Mouse (Mus musculus) CH12.LX (cell line): ENCODE measurements at regions not wholly inside any gene's neighbourhood (a gene's known extent, or its start where the extent isn't known, plus 50 kb on each side); places are given as distances from the start of the nearest gene placed in this dataset.

Source experiments
- DNase-seq: peaks from one replicate; pipeline ENCODE4 v3.0.0-alpha.2; 2013; ENCODE audit errors: extremely low read depth
- H3K27ac ChIP-seq: 2 replicates; pipeline ENCODE4 v1.5.1; 2012; ENCODE audit warnings: low read depth, mild to moderate bottlenecking, control low read depth, moderate library complexity; ENCODE audit not compliant: insufficient read depth
- H3K27me3 ChIP-seq: replicated peaks from 2 replicates; pipeline ENCODE3; 2012; ENCODE audit warnings: inconsistent platforms
- H3K36me3 ChIP-seq, 2 experiments: replicated peaks in 1 of 2; 2 replicates each; pipeline versions ENCODE3 to v1.6.1; 2012; ENCODE audit warnings: inconsistent platforms in 1 of 2, low read length in 1 of 2, mild to moderate bottlenecking in 1 of 2, mixed read lengths in 1 of 2, moderate library complexity in 1 of 2; ENCODE audit not compliant: control insufficient read depth in 1 of 2, insufficient read depth in 1 of 2
- H3K4me1 ChIP-seq, 2 experiments: 2 replicates each; pipeline ENCODE4 v1.6.1; 2012; ENCODE audit warnings: inconsistent platforms in 1 of 2, moderate library complexity in 1 of 2; ENCODE audit not compliant: insufficient read depth in 2 of 2, control insufficient read depth in 1 of 2
- H3K4me2 ChIP-seq: 2 replicates; pipeline ENCODE4 v1.6.1; 2012; ENCODE audit warnings: low read depth, mild to moderate bottlenecking, control low read depth; ENCODE audit not compliant: poor library complexity, insufficient read depth, severe bottlenecking
- H3K4me3 ChIP-seq, 3 experiments: fragments of 150-350 bp in 1 of 3; sonication (generic) in 1 of 3; replicated peaks in 1 of 3; 2 replicates each; pipeline versions ENCODE3 to v1.5.1; 2011 to 2012; ENCODE audit warnings: low read depth in 2 of 3, low read length in 2 of 3, mild to moderate bottlenecking in 2 of 3, moderate library complexity in 2 of 3, control low read depth in 1 of 3, improper control_type of control experiment in 1 of 3, inconsistent platforms in 1 of 3, mixed read lengths in 1 of 3; ENCODE audit not compliant: poor library complexity in 1 of 3
- H3K79me2 ChIP-seq: replicated peaks from 2 replicates; pipeline ENCODE4 v1.6.1; 2012; ENCODE audit warnings: mild to moderate bottlenecking, moderate library complexity; ENCODE audit not compliant: control insufficient read depth, poor library complexity, insufficient read depth, severe bottlenecking; ENCODE audit errors: extremely low read depth
- H3K9ac ChIP-seq: 2 replicates; pipeline ENCODE4 v1.6.1; 2012; ENCODE audit warnings: low read depth, mild to moderate bottlenecking, control low read depth, moderate library complexity; ENCODE audit not compliant: insufficient read depth
- H3K9me3 ChIP-seq: replicated peaks from 2 replicates; pipeline ENCODE3; 2012; ENCODE audit warnings: low read length, inconsistent platforms, mixed read lengths
- CTCF ChIP-seq, 2 experiments: IDR thresholded peaks in 1 of 2; conservative IDR thresholded peaks in 1 of 2; 2 replicates each; pipeline ENCODE4 v1.5.1; 2011 to 2012; ENCODE audit warnings: low read depth in 2 of 2, low read length in 2 of 2, improper control_type of control experiment in 1 of 2, inconsistent platforms in 1 of 2, mild to moderate bottlenecking in 1 of 2, moderate library complexity in 1 of 2
- E2F4 ChIP-seq: IDR thresholded peaks from 2 replicates; pipeline ENCODE4 v1.6.1; 2011; ENCODE audit warnings: low read depth, low read length, improper control_type of control experiment; ENCODE audit not compliant: insufficient replicate concordance
- HCFC1 ChIP-seq: IDR thresholded peaks from 2 replicates; pipeline ENCODE4 v1.6.1; 2012; ENCODE audit warnings: low read depth, mild to moderate bottlenecking, inconsistent platforms, low read length, improper control_type of control experiment
- JUN ChIP-seq: IDR thresholded peaks from 2 replicates; pipeline ENCODE4 v1.6.1; 2011; ENCODE audit warnings: low read depth, mild to moderate bottlenecking, low read length, improper control_type of control experiment, moderate library complexity; ENCODE audit not compliant: insufficient read depth
- MAFK ChIP-seq: IDR thresholded peaks from 2 replicates; pipeline ENCODE4 v1.6.1; 2011; ENCODE audit warnings: low read length, improper control_type of control experiment; ENCODE audit not compliant: insufficient replicate concordance
- MAX ChIP-seq: IDR thresholded peaks from 2 replicates; pipeline ENCODE4 v1.6.1; 2011; ENCODE audit warnings: low read length, improper control_type of control experiment
- MEF2A ChIP-seq: IDR thresholded peaks from 2 replicates; pipeline ENCODE4 v1.6.1; 2014; ENCODE audit warnings: low read depth, mild to moderate bottlenecking, inconsistent platforms, low read length, improper control_type of control experiment, borderline replicate concordance
- MYC ChIP-seq: IDR thresholded peaks from 2 replicates; pipeline ENCODE4 v1.6.1; 2011; ENCODE audit warnings: low read depth, mild to moderate bottlenecking, improper control_type of control experiment, low read length
- NRF1 ChIP-seq: IDR thresholded peaks from 2 replicates; pipeline ENCODE4 v1.6.1; 2014; ENCODE audit warnings: low read depth, mild to moderate bottlenecking, inconsistent platforms, low read length, improper control_type of control experiment, moderate library complexity
- RCOR1 ChIP-seq: conservative IDR thresholded peaks from 2 replicates; pipeline ENCODE4 v1.6.1; 2012; ENCODE audit warnings: low read depth, mild to moderate bottlenecking, inconsistent platforms, low read length, improper control_type of control experiment
- SIN3A ChIP-seq: IDR thresholded peaks from 2 replicates; pipeline ENCODE4 v1.6.1; 2012; ENCODE audit warnings: low read length, improper control_type of control experiment, inconsistent platforms
- UBTF ChIP-seq: IDR thresholded peaks from 2 replicates; pipeline ENCODE4 v1.6.1; 2012; ENCODE audit warnings: low read depth, mild to moderate bottlenecking, inconsistent platforms, low read length, improper control_type of control experiment, moderate library complexity
- USF2 ChIP-seq: conservative IDR thresholded peaks from 2 replicates; pipeline ENCODE4 v1.6.1; 2011; ENCODE audit warnings: low read depth, low read length, improper control_type of control experiment
- ZKSCAN1 ChIP-seq: IDR thresholded peaks from 2 replicates; pipeline ENCODE4 v1.6.1; 2012; ENCODE audit warnings: low read depth, inconsistent platforms, low read length, improper control_type of control experiment, borderline replicate concordance
- dilution Hi-C: fragments of 300-500 bp; cut with MboI; formaldehyde crosslinking; loops from 2 replicates; pipeline ENCODE4 v1.14.3; 2020; ENCODE audit warnings: low sequenced_read_pairs; ENCODE audit not compliant: extremely low pct_unique_long_range_greater_than_20kb, extremely low pct_ligation_motif_present
- in situ Hi-C: fragments of 300-500 bp; cut with MboI; formaldehyde crosslinking; loops from 3 replicates; pipeline ENCODE4 v1.14.3; 2019; ENCODE audit warnings: low sequenced_read_pairs, low pct_ligation_motif_present, low pct_unique_long_range_greater_than_20kb, mixed read lengths

GRCm38 (mm10) chr13:16745644-16746043 is 734.0 kb downstream of the Inhba start:
- Histone ChIP-seq H3K4me2 (no peak overlapping the region), H3K4me1 (no peaks in the 10 kb centered on the region), H3K27ac (no peak overlapping the region), H3K9me3 (no peaks in the 10 kb centered on the region), H3K79me2 (no peaks in the 10 kb centered on the region), H3K4me3 (no peak overlapping the region), H3K9ac (no peak overlapping the region), H3K36me3 (no peaks in the 10 kb centered on the region), H3K27me3 (no peaks in the 10 kb centered on the region)
- TF ChIP-seq USF2 (no peak), MEF2A (no peak), RCOR1 (no peak), CTCF (conservative IDR thresholded peaks at IDR 0.05 in 1 of 2, IDR thresholded peaks at IDR 0.05 in 1 of 2; ENCODE audit: low read depth in 2 of 2, low read length in 2 of 2) (no peak), SIN3A (no peak), NRF1 (no peak), MAX (no peak), HCFC1 (no peak), MAFK (no peak), UBTF (no peak)
- in situ Hi-C loops, result no loop called here
- DNase-seq, result no peak
- dilution Hi-C loops, result no loop called here

- Histone ChIP-seq H3K79me2 (no peaks in the 10 kb centered on the region), H3K4me2 (no peak overlapping the region), H3K9me3 (no peaks in the 10 kb centered on the region), H3K27ac (no peak overlapping the region), H3K9ac (no peak overlapping the region), H3K36me3 (no peaks in the 10 kb centered on the region), H3K4me1 (no peaks in the 10 kb centered on the region), H3K4me3 (no peak overlapping the region), H3K27me3 (no peaks in the 10 kb centered on the region)
- in situ Hi-C loops (no loop called here), dilution Hi-C loops (no loop called here)
- no peak for DNase-seq
- no peak for TF ChIP-seq E2F4
- TF ChIP-seq JUN, result no peak
Measured at GRCm38 (mm10) chr13:16746451-16746850, 734.8 kb downstream of the Inhba start.

GRCm38 (mm10) chr13:16756264-16756663 is 744.6 kb downstream of the Inhba start:
- dilution Hi-C loops, result no loop called here

More at GRCm38 (mm10) chr13:16756264-16756663, 744.6 kb downstream of the Inhba start:
- Histone ChIP-seq H3K4me1 (no peaks in the 10 kb centered on the region), H3K79me2 (no peaks in the 10 kb centered on the region), H3K27me3 (no peaks in the 10 kb centered on the region), H3K9me3 (no peaks in the 10 kb centered on the region), H3K36me3 (no peaks in the 10 kb centered on the region), H3K4me2 (no peak overlapping the region), H3K27ac (no peak overlapping the region), H3K9ac (no peak overlapping the region)
- in situ Hi-C loops, result loop anchor here (25.0 kb wide), 1 partner anchor 744 kb away; the partner anchor contains the start of gene Inhba
- DNase-seq, result no peak
- TF ChIP-seq MYC, result no peak
- TF ChIP-seq ZKSCAN1, result no peak
- TF ChIP-seq, all 38 proteins: peak for 0
- H3K4me3 ChIP-seq, result no peak overlapping the region
